Mouse (Mus musculus) c-Kit-positive CD71-negative TER-119-negative erythroid progenitor cells, embryonic 14.5 days (primary cell): ENCODE measurements around the gene Snx29.
"Not testable (repeated sequence)": the region's sequence is repeated elsewhere in the genome, so short reads cannot be mapped to it uniquely, and the experiment has no call there.

Experiments used
- DNase-seq: peaks from one replicate; pipeline ENCODE4 v3.0.0-alpha.2; 2013; ENCODE audit warnings: low read depth

The Snx29 gene

DNA sequence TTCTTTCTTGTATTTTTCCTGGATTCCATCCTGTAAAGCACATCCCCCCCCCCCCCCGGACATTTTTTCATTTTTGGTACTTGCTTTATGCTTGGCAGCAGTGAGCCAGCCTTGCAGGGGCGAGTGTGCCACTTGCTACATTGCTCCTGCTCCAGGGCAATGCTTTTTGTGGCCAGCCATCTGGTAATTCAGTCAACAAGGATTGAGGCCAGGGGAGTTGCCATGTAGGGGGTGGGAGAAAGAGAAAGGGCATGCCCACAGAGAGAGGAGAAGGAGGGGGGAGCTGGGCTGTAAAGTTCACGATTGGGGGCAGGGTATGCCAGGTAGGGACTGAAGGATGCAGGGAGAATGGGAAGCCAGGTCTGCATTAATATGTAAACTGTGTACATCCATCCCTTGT is 210.7 kb downstream of the Snx29 start:
- no peak for DNase-seq

DNA sequence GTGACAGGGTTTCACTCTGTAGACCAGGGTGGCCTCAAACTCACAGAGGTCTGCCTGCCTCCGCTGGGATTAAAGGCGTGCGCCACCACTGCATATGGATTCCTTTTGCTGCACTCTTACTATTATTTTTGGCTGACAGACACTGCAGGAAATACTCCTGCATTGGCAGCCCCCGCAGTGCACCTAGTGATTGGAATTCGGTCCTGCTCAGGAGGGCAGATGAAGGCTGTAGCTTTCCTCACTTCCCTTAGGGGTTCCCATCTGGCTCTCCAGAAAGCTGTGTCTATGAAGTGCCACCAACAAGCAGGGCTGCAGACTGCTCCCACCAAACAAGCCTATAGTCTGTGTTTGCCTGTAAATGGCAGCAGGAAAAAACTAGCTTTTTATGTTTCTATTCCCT is 215.0 kb downstream of the Snx29 start:
- DNase-seq = no peak

DNA sequence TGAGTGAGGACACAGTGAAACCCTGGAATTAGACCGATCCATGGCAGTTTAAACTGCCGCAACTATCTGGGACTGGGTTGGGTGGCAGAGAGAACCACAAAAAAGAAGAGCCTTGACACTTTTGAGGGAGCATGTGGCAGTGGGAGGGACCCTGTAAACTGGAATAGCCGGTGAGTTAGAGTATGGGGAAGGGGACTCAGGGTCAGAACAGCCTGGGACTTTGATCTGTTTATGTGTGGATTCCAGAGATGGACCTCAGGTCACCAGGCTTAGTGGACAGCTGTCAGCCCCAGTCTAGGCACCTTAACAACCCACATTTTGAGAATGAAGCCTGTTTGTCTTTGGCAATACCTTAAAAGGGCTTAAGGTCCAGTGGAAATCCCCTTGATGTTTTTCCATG is 215.5 kb downstream of the Snx29 start:
- no peak for DNase-seq

DNA sequence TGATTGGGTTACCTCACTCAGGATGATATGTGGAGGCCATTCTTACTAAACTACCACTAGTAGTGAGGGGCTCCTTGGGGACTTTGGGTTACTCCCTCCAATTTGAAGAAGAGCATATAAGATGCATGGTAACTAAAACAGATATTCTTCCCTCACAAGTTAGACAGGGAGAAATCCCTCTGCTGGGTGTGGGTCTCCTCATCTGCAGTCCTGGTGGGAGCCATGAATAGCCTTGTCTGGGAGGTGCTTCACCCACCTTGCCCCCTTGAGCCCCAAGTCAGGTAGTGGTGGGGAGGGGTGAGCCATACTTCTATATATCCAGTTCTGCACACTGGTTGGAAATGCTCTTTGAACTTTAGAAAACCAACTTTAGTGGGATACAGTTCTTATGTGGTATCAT is 218.3 kb downstream of the Snx29 start:
- DNase-seq = no peak

DNA sequence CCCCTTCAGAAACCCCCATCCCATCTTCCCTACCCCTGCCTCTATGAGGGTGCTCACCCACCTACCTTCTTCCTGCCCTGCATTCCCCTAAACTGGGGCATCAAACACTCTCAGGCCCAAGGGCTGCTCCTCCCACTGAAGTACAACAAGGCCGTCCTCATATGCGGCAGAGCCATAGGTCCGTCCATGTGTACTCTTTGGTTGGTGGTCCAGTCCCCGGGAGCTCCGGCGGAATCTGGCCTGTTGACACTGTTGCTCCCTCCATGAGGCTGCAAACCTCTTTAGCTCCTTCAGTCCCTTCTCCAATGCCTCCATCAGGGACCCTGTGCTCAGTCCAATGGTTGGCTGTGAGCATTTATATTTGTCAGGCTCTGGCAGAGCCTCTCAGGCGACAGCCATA is 219.1 kb downstream of the Snx29 start:
- no peak for DNase-seq

DNA sequence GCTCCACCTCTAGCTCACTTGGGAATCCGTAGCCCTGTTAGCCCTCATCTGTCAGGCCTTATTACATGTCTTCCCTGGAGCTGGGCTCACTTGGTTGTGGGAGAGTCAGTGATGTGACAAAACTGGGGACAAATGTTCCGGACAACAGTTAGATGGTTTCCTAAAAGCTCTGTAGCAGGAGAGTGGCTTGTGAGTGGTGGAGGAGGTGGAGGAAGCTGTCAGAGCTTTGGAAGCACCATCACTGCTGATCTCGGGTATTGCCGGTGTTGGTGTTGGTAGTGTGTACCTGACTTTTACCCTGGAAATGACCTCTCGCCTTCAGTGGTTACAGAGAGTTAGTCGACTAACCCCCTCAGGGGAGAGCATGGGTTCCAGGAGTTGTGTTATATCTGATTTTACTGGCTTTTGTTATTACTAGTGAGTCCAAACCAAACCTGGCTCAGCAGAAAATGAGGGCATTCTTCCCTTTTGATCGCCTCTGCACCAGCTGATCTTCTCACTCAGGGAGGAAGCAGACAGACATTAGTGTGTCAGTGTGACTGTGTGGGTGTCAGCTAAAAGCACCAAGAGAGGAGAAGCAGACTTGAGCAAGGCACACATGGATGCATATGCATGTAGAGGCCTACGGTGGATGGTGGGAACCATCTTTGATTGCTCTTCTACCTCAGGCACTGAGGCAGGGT is 227.5 kb downstream of the Snx29 start:
- DNase-seq = no peak

DNA sequence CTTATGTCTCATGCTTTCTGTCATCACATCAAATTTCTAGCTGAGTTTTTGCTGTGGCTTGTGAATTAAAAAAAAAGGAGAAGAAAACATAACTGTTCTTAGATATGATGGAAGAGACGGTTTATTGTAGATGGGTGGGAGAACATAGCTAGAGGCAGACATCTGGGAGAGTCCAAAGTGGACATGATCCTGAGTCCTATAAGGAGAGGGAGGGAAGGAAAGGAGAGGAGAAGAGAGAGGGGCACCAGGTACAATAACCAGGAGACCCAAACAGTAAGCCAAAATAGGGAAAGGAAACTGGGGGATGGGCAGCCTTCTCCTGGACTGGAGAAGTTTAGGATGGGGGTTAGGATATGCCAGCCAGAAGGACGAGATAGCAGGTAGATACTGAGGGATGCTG is 239.0 kb downstream of the Snx29 start:
- DNase-seq = no peak

DNA sequence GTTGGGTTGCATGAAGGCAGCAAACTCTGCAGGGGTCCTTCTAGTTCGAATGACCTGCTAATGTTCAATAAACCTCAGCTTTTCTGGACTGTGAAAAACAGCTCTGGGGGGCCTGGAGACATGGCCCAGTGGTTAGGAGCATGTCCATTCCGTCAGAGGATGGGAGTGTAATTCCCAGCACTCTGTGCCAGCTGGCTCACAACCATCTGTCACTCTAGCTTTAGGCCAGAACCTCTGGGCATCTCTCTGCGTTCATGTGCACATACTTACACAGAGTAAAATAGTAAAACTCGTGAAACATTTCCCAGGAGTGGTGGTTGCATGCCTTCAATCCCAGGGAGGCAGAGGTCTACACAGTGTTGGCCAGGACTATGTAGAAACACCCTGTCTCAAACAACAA is 241.1 kb downstream of the Snx29 start:
- no peak for DNase-seq

DNA sequence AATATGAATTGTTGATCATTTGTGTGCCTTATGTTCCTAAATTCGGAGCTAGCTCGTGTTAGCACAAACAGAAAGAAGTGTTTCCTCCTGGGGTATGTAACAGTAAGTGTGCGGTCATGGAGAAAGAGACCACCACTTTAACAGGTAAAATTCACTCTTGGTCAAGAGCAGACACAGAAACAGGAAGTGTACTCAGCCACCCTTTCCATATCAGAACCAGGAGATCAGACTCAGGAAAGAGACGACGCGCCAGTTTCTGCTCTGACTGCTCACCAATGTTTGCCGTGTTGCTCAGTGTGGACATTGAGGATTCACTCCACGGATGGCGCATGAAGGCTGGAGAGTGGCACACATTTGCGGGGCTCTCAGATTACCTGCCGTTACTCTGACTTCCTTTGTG is 242.4 kb downstream of the Snx29 start:
- DNase-seq = no peak

DNA sequence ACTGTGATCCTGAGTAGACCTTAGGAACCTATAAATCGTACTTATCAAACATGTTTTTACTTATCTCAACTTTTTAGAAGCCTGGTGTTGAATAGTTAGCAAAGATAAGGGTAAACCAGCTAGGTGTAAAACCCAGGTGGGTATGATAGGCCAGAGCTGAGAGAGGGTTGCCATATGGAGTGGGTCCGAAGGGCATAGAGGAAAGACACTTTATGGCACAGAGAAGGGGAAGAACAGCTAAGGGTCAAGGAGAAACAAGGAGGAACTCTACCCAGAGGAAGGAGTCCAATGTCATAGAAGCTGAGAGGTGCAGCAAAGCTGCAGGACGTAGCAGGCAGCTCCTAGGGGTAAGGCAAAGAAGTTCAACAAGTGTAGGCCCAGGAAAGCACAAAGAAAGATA is 244.9 kb downstream of the Snx29 start:
- DNase-seq = no peak

DNA sequence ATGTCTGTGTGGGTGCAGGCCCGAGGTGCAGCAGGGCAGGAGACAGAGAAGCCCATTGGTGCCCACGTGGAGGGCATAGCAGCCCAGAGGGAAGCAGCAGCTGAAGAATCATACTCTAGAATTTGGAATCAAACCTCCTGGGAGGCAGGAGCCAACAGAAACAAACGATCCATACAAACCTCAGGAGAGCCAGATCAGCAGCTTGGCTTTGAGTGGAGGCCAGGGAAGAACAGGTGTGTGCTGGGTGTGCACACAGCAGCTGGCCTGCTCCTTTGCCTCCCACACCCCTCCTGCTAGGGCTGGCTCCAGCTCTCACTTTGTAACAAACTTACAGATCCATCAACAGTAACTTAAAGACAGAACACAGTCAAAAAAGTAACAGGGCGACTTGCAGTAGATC is 245.4 kb downstream of the Snx29 start:
- no peak for DNase-seq

DNA sequence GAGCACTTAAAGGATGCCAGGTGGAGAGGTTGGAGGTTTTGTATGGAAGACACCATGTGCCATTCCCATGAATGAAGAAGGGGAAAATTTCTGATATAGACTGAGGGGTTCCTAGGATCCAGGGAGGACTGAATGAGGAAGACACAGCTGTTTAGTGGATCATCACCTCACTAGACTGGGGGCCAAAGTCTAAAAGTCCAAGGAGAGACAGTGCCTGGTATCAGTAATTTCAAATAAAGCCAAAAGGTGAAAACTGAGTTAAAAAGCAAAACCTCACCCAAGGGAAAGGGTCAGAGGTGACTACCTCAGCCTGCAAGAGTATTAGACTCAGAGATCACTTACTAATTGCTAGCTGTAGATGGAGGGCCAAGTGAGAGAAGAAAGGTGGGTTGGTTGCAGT is 245.9 kb downstream of the Snx29 start:
- no peak for DNase-seq

DNA sequence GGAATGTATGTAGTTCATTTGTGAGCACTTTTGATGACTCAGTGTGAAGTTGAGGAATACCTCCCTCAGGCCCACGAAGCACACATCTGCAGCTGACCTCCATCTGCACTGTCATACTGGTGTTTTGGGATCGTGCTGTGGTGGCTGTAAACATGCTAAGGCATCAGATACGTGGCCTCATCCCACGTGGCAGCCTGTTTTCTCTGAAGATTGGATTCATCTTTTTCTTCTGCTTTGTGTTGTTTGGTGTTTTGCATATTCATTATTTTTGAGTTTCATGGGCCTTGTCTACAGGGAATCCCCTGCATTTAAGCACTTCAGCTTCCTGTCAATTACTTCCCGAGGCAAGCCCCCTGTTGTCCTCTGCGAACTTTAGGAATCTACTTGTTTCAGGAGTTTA is 246.4 kb downstream of the Snx29 start:
- no peak for DNase-seq

DNA sequence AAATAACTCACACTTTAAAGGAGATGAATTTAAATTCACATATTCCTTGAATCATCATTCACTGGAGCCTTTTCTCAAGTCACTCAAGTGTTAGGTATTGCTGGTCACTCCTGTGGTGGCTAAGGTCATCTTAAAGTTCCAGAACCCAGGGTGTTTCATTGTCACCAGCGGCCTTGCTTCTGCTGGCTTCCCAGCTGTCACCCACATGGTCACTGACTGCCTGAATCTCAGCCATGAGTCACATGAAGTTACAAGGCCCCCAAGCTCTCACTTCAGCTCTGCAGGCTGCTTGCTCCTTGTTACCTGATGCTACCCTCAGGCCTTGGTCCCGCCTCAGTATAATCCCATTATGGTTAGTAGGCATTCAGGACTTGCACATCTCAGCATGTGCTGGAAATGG is 247.4 kb downstream of the Snx29 start:
- no peak for DNase-seq

DNA sequence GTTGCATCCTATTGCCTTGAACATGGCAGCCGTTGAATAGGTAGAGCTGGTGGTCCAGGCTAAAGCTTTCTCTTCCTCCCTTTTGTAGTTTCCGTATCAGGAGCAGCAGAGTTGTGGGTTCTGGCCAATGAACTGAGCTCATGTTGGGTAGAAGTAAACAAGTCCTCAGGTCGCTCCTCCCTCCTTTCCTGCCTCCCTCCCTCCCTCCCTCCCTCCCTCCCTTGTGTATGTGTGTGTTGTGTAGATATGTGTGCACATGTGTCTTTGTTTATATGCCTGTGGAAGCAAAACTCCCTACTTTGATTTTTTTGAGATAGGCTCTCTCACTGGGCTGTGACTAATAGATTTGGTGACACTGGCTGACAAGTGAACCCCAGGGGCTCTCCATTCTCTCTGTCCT is 251.8 kb downstream of the Snx29 start:
- no peak for DNase-seq

DNA sequence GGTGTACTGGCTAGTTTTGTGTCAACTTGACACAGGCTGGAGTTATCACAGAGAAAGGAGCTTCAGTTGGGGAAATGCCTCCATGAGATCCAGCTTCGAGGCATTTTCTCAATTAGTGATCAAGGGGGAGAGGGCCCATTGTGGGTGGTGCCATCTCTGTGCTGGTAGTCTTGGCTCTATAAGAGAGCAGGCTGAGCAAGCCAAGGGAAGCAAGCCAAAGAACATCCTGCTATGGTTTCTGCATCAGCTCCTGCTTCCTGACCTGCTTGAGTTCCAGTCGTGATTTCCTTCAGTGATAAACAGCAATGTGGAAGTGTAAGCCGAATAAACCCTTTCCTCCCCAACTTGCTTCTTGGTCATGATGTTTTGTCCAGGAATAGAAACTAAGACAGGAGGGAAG is 253.0 kb downstream of the Snx29 start:
- not testable (repeated sequence) for DNase-seq

DNA sequence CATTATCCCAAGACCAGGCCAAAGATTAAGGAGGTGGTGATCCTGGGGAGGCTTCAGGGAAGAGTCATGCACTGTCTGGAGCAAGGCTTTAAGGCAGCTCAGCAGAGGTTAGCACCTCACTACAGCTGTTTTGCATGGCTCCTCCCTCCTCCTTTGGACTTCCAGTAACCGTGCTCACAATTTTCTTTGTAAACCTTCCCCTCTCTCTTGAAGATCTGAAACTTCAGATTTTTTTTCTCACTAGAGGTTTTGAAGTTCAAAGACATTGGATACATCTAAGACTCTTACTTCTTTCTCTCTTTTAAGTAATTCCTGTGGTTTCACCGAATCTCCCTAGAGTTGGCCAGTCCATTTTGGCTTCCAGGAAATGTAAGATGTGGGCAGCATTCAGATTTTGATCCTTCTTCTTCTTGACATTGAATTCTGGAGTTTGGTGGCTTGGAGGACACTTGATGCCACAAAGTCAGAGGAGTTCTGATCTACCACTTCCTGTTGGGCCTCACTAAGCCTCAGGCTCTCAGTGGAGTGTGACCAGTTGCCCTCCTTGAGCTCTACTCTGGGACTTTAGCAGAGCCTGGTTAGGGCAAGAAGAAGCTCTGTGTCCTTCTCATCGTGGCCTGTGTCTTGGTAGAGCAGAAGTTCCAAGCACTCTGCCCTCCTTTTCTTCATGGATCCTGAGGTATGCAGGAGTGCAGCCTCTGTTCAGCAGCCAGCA is 255.0 kb downstream of the Snx29 start:
- no peak for DNase-seq

DNA sequence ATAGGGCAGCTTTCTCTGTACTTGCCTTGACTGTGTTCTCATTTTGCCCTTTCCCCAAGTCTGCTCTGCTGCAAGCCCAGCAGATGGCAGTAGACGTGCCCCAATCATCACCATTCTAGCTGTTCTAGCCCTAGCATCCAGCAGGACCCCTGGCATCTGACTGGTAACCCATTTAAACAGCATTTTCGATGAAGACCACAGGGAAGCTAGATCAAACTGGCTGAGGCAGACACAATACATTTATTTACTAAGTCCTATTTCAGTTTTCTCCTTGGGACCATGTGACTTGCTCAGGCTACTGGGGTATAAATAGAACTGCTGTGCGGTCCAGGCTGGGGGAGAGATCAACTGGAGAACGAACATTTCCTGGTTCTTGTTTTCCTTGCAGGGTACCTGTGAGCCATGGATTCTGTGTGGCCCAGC is 257.0 kb downstream of the Snx29 start:
- no peak for DNase-seq

DNA sequence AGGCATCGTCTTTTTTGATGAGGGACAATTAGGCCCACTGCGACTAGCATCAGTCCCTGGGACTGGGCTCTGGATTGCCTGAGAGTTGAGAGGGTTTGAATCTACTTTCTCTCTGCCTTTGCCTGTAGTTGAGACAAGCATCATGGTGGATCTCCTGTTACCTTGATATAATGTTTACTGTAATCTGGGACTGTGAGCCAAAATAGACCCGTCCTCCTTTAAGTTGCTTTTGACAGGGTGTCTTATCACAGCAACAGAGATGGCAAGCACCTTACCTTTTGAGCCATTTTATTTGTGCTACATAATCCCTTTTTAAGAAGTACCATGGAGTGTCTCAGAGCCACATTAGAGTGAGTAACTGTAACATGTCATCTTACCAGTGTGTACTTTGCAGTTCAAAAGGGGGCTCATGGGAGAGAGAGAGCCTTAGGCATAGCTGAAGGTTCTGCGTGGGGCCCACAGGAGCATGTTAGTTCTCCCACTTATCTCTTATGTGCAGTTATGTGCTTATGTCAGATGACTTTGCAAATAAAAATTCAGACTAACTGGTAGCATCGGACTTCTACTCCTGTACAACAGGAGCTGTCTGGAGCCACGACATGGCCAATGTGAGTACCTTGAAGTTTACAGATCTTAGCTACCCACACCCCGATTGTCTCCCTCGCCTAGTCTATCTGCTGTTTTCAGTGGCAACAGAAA is 261.4 kb downstream of the Snx29 start:
- DNase-seq = no peak

DNA sequence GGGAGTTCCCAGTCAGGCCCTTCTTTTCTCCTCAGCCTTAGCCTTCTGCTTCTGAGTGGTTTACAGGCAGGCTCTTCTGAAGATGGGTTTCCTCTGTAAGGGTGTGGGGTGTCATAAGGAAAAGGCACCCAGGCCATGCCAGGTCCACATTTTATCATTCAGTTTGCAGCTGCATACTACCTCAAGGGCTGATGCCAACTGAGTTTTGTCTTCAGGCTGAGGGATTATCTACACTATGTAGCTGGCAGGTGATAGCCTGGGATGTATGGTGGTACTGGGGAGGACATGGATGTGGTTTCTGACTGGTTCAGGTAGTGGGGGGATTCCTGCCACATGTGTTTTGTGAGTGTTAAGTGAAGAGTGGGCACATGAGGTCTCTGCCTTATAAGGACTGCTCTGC is 266.0 kb downstream of the Snx29 start:
- DNase-seq = no peak

DNA sequence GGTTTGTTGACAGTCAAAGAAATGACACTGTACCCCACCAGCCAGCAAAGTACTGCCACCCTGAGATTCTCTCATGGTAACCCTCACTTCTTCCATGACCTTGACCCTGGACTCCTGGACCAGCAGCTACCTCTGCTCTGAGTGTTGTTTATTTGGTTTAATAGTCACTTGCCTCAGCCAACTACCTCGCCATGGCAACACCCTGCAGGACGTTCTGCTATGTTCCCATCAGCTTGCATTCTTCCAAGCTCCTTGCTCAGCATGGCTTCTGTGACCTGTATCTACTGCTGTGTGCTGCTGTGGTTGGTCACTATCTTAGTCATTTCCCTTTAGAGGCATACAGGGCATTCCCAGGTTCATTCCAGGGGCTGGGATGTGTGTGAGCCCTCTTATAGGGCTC is 266.6 kb downstream of the Snx29 start:
- no peak for DNase-seq

DNA sequence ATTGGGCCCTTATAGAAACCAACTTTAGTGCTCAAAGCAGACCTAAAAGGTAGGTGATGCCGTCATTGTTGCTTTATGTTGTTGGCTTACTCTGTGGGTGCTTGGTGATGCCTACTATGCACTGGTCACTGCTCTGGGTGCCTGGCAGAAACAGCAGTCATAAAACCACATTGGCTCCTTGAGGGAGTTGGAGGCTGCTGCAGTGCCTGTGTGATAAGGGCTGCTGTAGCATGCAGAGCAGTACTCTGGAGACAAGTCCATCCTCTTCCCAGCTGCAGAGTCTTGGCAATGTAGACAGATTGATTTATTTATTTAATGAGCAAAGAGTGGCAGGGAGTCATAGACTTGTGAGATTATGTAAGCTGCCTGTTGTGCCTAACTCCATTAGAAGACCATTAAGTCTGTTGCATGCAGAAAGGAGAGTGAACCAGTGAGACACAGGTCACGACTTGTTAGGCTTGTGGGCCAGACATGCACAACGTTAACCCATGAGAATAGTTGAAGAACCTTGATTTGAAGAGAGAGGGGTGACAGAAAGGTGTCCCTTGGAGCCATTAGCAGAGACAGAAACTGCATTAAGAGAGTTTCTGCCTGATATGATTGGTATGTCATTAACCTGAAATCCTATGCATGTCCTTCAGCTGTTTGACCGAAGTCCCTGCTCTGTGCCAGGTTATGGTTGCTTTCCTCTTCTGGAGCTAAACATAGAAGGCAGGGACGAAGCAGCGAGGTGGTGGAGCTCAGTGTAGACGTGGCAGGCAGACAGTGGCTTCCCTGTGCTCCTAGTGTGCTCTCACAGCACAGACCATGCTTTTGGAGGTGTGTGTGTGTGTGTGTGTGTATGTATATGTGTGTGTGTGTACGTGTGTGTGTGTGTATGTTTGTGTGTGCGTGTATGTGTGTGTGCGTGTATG is 267.3 kb downstream of the Snx29 start:
- DNase-seq = no peak
